Mouse (Mus musculus) fat pad, adult 2 months (tissue): ENCODE results near the gene Rfc1.

Experiments
- DNase-seq: peaks from one replicate; pipeline ENCODE4 v3.0.0-alpha.2; 2011; ENCODE audit warnings: low read depth, low spot score; ENCODE audit errors: extremely low read depth

Rfc1 gene

GRCm38 (mm10) chr5:65335298-65336074, at the start of gene Rfc1:
Gene Rfc1, minus strand, starts transcription at chr5:65335670.
- DNase-seq, result peak; percentile 31

DNA sequence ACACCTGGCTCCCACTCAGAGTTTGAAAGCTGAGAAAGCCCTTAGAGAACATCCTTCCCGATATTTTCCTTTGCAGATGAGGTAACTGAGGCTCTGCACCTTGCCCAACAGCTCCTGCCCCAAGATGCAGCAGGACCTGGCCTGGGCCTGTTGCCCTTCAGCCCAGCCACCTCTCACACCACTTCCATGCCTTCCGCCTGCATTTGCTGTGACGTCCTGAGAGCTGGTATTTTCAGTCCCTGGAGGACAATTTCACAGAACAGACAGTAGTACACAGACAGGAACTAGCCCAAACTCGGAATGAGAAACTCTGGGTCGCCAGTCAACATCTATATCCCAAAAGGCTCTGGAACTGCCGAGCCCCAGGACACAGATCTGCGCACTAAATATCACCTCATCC, 39.3 kb upstream of the Rfc1 start:
- DNase-seq, result no peak

GRCm38 (mm10) chr5:65371551-65371950, 36.1 kb upstream of the Rfc1 start:
- no peak for DNase-seq

DNA sequence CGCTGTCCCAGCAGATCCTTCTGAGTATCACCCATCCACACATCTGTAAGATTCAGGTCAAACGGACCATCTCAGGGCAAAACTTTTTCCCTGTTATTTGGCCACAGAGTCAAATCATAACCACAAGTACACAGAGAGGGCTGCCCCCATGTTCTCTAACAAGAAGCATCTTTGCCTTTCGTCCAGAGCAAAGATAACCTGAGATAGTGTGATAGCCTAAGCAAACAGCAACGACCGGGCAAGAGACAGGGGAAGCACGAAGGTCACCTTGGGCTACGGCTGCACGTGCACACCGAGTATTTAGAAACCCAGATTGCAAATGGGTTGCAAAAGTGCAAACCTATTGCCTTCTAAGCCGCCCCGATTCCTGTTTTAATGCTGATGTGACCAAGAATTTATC, 32.4 kb upstream of the Rfc1 start:
- DNase-seq, result no peak

GRCm38 (mm10) chr5:65357771-65358170, 22.3 kb upstream of the Rfc1 start:
- no peak for DNase-seq

DNA sequence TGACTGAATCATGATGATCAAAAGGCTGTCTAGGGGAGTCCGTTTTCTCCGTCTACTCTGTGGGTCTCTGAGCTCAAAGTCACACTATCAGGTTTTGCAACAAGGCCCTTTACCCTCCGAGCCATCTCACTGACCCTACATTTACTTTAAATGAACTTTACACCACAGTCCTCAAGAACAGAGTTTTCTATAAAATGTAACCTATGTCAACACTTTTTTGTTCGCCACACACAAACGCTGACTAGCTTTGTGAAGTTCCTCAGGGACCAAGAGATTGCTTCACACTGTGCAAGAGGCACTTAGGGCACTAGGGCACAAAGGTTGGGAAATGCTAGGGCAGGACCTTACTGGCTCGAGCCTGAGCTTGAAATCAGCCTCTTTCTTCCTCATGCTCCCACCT, 21.4 kb upstream of the Rfc1 start:
- DNase-seq, result peak; percentile 46

DNA sequence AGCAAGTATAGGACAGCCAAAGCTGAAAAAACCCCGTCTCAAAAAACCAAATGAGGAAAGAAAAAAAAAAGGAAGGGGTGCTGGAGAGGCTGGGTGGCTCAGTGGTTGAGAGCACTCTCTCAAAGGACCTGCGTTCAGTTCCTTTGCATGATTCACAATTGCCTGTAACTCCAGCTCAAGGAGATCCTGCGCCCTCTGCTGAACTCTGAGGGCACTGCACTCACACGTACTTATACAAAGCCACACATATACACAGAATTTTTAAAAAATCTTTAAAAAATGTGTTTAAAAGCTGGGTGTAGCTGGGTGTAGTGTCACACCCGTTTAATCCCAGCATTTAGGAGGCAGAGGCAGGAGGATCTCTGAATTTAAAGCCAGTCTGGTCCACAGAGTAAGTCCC, 19.5 kb upstream of the Rfc1 start:
- DNase-seq, result no peak

DNA sequence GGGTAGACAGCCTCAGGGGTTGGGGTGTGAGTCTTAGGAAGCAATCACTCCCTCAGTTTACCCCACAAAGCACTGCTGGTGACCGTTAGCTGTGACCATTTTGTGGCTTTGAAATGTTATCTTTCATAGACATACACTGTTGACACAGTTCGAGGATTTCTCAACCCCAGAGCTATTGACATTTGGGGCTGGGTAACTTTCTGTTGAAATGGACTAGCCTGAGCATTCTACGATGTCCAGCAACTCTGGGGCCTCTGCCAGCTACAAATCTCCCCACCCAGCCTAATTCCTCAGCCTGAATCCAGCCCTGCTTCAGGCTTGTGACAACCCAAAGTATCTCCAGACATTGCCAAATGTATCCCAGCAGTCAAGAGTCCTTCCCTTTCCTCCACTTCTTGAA, 18.6 kb upstream of the Rfc1 start:
- peak; percentile 42 for DNase-seq

DNA sequence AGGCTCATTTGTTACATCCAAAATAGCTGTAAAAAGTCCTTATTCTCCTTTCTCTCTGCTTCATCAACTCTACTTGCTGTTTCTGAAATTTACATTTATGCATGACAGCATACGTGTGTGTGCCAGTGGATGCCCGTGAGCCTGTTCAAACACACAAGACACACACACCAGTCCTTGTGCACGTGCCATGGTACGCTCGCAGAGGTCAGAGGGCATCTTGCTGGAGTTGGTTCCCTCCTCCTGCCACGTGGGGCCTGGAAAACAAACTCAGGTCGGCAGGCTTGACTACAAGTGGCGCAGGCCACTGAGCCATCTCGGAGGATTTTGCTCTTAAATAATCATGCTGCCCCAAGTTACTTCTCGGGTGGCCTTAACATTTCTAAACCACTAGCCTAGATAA, 15.0 kb upstream of the Rfc1 start:
- DNase-seq, result no peak

GRCm38 (mm10) chr5:65348168-65348567, 12.7 kb upstream of the Rfc1 start, which contains the start of gene Klb:
Gene Klb, plus strand, starts transcription at chr5:65348314.
- no peak for DNase-seq

DNA sequence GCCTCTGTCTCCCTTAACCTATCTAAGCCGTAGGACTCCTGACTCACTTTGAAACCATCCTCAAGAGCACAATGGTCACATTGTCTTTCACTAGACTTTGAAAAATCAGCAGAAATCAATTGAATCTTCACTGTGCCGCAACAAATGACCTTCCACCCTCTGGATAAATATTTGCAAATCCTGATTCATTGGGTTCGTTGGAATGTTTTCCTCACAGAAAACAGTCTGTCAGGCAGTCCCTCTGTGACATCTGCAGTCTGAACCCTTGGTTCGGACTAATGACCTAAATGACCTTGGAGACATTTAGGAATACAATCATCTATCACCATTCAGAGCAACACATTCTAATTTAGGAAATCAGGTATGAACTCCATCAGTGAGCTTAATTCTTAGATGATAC, 4.7 kb upstream of the Rfc1 start:
- no peak for DNase-seq

DNA sequence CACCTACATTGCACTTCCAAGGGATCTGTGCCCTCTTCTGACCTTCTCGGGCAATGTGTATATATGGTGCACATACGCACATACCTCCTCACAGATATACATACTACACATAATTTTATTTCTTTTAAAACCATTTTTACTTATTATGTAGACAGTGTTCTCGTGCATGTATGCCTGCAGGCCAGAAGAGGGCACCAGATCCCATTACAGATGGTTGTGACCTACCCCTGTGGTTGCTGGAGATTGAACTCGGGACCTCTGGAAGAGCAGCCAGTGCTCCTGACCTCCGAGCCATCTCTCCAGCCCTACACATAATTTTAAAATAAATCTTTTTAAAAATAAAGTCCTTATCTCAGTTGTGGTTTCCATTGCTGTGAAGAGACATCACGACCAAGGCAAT, 2.9 kb upstream of the Rfc1 start:
- DNase-seq, result no peak

DNA sequence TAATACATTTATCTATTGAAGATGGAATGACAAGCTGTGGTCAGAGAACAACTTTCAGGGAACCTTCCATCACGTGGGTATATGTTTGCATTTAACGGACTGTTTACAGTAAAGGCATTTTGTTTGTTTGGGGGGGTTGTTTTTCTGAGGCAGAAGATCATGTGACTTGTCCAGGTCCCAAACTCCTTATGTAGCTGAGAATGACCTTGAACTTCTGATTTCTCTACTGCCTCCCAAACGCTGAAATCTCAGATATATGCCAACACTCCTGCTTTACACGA, 545 bp upstream of the Rfc1 start:
- DNase-seq, result no peak

DNA sequence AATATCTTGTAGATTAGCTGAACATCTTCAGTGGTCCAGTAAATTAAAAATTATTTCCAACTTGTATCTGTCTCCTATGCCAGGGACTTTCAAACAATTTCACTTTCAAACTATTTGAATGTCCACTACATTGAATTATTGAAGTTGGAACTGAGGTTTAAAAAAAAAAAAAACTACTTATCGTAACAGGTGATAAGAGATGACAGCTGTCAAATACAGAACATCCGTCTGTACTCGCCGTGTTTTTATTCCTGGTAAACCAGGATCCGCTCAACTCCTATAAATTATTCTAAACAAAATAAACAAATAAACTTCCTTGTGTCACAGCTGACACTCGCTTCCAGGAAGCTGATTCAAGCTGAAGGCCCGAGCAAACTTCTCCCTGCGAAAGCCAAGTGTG, 682 bp downstream of the Rfc1 start:
- DNase-seq, result no peak

DNA sequence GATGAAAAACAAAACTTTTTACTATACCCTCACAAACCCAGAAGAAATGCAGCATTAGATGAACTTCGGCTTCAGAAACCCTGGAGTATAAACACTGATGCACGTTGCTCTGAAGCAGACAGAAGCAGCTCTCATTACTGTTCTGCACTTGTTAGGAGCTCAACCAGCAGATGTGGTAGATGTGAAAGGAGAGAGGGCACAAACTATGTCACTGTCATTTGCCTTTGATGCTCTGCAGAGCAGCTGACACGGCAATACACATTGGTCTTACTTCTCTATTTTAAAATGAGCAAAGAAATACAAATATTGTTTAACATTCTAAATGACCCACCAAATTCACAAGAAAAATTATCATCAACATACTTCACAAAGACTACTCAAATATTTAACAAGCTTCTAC, 5.5 kb downstream of the Rfc1 start:
- no peak for DNase-seq

GRCm38 (mm10) chr5:65326212-65326611, 9.3 kb downstream of the Rfc1 start:
- DNase-seq, result no peak

DNA sequence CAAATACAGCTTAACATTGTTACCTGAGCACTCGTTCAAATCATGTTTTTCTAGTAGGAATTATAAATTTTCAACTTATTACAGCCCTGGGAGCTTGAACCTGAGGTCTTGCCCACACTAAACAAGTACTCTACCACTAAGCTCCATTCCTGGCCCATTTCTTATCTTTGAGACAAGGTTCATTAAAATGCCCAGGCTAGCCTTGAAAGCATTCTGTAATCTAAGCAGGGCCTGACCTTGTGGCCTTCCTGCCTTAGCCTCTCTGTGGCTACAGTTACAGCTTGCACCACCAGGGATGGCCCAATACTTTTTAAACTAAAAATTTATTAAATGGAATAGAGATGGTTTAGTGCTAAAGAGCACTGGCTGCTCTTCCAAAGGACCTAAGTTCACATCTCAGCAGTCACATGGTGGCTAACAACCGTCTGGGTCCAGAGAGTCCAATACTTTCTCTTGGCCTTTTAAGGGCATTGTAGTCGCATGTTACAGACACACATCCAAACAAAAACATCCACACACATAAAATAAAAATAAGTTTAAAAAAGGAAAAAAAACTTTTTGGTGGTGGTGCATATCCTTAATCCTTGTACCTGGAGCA, 10.6 kb downstream of the Rfc1 start:
- no peak for DNase-seq

GRCm38 (mm10) chr5:65324271-65324670, 11.2 kb downstream of the Rfc1 start:
- no peak for DNase-seq

- DNase-seq, result no peak
Measured at GRCm38 (mm10) chr5:65322165-65322564, 13.3 kb downstream of the Rfc1 start.

- DNase-seq, result no peak
Measured at GRCm38 (mm10) chr5:65319176-65319575, 16.3 kb downstream of the Rfc1 start.

DNA sequence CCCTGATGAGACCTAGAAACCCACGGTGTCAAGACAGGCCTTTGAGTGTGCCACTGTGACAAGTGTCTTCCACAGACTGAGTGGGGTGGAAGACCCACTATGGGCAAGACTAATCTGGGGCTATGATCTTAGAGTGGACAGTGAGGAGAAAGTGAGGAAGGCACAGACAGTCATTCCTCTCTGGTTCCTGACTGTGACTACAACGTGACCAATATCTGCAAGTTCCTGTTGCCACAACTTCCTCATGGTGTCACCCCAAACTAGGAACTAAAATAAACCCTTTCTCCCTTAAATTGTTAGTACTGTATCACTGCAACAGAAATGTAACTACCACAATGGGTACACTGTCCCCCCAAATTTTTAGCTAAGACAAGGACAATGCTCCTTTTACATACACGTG, 26.6 kb downstream of the Rfc1 start:
- DNase-seq, result no peak

- no peak for DNase-seq
Measured at GRCm38 (mm10) chr5:65308208-65308607, 27.3 kb downstream of the Rfc1 start.

- DNase-seq, result no peak
Measured at GRCm38 (mm10) chr5:65305516-65305915, 30.0 kb downstream of the Rfc1 start.
